Mouse (Mus musculus) CH12F3 (cell line): ENCODE measurements around the gene Epha2.

Source experiments
- in situ Hi-C: fragments of 300-500 bp; cut with MboI; formaldehyde crosslinking; loops from 2 replicates; pipeline ENCODE4 v1.14.3; 2020; ENCODE audit warnings: low sequenced_read_pairs

Epha2 gene

GRCm38 (mm10) chr4:141359222-141359621 lies 58.2 kb downstream of the Epha2 start:
- in situ Hi-C loops, result no loop called here

- in situ Hi-C loops, result loop anchor here (10.0 kb wide), 1 partner anchor 76 kb away; no protein-coding TSS in a partner anchor
These were observed 59.8 kb downstream of the Epha2 start for GRCm38 (mm10) chr4:141360846-141361245.

- in situ Hi-C loops, result loop anchor here (10.0 kb wide), 1 partner anchor 78 kb away; no protein-coding TSS in a partner anchor
These were observed 62.0 kb downstream of the Epha2 start for GRCm38 (mm10) chr4:141362937-141363548.

GRCm38 (mm10) chr4:141365126-141365525 lies 64.1 kb downstream of the Epha2 start:
- in situ Hi-C loops, result loop anchor here (10.0 kb wide), 1 partner anchor 80 kb away; no protein-coding TSS in a partner anchor

- in situ Hi-C loops, result loop anchor here (10.0 kb wide), 1 partner anchor 81 kb away; no protein-coding TSS in a partner anchor
These were observed 64.8 kb downstream of the Epha2 start for GRCm38 (mm10) chr4:141365876-141366275.

GRCm38 (mm10) chr4:141367997-141368791 lies 67.2 kb downstream of the Epha2 start, which contains the start of gene Fam131c:
TSS of gene Fam131c (plus strand) at chr4:141368220.
- in situ Hi-C loops, result loop anchor here (10.0 kb wide), 1 partner anchor 83 kb away; no protein-coding TSS in a partner anchor

- in situ Hi-C loops, result no loop called here
These were observed 71.4 kb downstream of the Epha2 start for GRCm38 (mm10) chr4:141372426-141372825.
